Mouse (Mus musculus): ENCODE measurements at regions not wholly inside any gene's neighbourhood (a gene's known extent, or its start where the extent isn't known, plus 50 kb on each side); places are given as distances from the start of the nearest gene placed in this dataset.

DNA sequence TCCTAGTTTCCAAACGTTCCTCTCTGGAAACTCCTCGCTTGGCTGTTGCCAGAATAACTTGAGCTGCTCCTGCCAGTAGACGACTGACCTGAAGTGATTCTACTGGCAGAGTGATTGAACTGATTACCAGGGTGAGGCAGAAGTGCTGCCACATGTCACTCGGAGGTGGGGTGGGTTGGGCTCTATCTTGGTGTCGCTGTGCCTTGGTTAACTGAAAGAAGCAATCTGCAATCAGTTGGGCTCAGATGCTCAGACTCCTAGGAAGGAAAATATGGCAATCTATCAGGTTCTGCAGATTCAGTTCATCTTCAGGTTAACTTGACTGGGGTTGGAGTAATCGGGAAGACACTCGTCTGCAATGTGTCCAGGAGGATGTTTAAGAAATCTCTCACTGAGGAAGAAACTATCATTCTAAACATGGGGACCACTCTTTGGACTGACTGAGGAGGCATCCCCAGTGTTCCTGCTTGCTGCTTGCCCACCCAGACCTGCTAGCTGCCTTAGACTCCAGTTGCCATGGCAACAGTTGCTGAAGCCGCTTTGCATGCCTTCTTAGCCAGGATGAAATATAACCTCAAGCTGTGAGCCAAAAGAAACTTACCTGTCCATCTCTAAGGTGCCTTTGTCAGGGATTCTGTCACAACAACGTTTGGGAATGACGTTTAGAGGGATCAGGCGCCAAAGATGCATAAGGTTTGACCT is 184.5 kb upstream of the Adgrl2 start:
- DNase-seq (ENCODE audit: low spot score in 2 of 2) = peak in 1 of 2 experiments; percentile 38

DNA sequence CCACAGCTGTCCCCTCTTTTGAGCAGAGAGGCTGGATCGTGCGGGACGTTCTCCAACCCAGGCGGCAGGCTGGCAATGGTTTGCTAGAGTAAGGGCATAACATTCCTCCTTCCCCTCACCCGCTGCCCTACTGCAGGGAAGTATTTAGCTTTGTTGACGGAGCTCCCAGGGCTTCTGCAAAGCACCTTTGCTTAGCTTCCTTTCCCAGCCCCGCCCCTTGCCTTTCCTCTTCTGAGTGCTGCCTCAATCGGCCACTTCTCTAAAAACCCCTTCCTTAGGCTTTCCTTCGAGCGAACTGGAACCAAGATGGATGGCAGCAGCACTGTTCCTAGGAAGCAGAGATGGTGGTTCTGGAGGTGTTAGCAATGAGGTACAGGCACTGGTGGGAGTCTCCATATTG is 183.2 kb upstream of the Adgrl2 start:
- no peak for DNase-seq (ENCODE audit: low spot score in 2 of 2)

DNA sequence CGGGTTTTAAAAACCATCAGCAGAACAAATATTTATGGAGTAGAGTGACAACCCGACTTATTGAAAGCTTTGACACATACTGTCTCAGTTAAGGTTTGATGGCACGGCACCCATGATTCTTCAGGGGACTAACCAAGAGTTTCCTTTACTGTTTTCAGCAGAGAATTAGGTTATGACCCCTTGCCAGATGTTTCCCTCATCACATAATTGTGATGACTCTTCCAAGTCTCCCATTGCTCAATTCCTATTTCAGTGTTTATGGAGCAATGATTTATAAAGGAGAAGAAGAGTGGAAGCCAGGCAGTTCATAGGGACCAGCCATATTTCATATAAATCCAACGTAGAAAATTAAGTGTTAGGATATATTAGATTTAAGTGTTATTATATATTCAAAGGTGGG is 181.4 kb upstream of the Adgrl2 start:
- no peak for DNase-seq (ENCODE audit: low spot score in 2 of 2)

DNA sequence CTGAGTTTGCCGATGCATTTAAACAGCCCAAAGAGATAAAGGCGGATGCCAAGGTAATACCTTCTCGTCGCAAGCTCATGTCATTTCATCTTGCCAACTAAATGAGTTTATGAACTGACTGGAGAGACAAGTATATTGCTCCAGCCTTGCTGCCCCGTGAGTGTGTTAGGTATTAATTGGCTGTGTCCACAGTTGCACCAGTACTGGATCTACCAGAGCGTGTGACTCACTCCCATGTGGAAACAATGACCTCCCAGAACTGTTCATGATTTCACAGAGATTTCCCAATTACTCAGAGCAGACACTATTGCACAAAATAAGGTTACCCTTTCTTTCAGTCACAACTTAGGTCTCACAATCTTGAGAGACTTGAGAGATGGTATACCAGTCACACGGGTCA is 179.8 kb upstream of the Adgrl2 start:
- DNase-seq (ENCODE audit: low spot score in 2 of 2) = no peak

DNA sequence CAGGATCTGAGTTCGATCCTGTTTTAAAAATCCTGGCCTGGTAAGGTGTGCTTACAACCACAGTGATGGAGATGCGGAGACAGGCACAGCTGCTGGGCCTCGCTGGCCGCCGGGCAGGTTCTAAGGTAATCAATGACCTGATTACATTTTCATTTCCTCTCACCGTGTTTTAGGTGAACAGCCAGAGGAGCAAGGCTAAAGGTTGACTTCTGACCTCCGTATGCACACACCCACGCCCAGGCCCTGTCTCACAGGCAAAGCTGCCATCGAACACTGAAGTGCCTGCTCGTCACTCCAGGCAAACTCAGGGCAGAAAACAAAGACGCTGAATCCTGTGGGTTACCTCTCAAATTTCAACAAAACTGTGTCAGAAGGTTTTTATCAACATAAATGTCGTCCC is 179.1 kb upstream of the Adgrl2 start:
- DNase-seq (ENCODE audit: low spot score in 2 of 2) = no peak

DNA sequence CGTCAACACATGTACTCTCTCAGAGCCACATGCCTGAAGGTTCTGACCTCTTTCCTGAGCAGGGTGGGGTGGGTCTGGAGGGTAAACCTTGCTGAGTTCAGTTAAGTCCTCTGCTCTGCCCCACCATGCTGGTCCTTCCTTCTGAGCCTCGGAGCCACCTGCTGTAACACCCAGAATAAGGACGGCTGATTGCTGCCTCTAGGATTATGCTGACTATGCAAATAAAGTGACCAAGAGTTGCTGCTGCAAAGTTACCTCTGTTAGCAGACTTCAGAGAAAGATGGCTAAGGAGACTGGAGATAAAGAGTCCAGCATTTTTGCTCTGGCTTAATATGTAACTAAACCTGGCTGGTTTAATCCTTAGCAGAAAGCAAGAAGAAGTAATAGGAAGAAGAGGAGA is 177.6 kb upstream of the Adgrl2 start:
- DNase-seq (ENCODE audit: low spot score in 2 of 2) = no peak

DNA sequence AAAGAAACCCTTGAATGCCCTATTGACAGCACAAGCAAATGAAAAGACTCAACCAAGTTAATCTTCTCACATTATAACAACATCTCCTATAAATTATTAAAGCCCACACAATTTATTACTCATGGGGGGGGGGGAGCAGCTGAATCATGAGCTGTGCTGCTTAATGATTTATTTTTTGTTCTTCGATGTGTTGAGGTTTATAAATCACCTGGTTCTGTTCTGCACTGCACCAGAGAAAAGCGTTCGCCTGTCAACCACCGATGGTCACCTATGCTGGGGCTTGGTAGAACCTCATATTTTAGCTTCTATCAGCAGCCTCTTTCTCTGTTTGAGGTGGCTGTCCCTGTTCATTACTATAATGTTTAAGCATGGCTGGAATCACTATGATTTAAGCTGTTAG is 174.4 kb upstream of the Adgrl2 start:
- no peak for DNase-seq (ENCODE audit: low spot score in 2 of 2)

GRCm38 (mm10) chr3:149163591-149163990 is 173.2 kb upstream of the Adgrl2 start:
- DNase-seq (ENCODE audit: low spot score in 2 of 2) = no peak

GRCm38 (mm10) chr3:149160833-149161232 is 170.5 kb upstream of the Adgrl2 start:
- peak in 1 of 2 experiments; percentile 29 for DNase-seq (ENCODE audit: low spot score in 2 of 2)

DNA sequence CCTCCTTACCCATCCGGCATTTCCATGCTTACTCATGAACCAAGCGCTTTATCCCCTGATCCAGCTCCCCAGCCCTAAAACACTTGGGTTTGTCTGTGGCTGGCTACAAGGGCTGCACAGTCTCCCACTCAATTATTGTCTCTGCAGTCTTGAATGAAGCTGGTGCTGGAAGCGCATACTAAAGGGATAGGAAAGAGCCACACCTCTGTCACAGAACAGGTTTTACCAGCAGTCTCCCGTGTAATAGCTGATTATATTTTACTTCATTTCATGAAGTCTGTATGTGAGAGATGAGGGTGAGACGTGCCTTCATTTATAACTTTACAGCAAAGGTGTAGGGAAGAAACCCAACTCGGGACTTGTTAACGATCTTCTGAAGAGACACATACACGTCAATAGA is 167.0 kb upstream of the Adgrl2 start:
- no peak for DNase-seq (ENCODE audit: low spot score in 2 of 2)

DNA sequence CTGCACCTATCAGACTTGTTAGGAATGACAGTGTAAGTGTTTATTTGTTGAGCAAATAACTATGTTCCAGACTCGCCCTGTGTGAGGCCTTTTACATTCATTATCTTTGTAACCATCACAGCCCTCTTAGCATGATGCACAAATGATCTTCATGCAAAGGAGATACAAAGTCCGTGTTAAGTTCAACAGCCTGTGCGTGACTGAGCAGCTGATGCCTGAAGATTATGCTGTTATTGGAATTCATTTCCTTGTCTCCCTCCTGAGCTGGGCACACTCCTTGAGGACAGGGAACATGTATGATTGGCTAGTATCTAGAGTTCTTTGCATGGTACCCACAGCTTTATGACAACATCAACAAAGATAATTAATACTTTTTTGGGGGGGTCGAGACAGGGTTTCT is 162.0 kb upstream of the Adgrl2 start:
- DNase-seq (ENCODE audit: low spot score in 2 of 2) = no peak

DNA sequence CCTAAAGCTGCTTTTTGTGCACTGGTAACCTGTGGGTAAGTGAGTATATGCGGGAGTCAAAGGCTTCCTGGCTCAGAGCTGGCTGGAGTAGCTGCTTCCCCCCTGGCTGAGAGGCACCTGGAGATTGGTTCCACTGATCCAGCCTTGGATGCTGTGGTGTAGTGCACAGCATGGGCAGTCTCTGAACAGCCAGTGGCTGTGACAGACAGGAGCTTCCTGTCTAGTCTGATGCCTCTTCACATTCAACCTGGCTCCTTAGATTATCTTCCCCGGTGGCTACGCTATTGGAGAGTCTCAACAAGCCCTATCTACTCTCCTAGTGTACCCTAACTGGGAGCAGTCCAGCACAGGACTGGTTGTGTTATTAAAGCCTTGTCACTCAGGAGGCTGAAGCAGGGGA is 160.4 kb upstream of the Adgrl2 start:
- DNase-seq (ENCODE audit: low spot score in 2 of 2) = no peak

DNA sequence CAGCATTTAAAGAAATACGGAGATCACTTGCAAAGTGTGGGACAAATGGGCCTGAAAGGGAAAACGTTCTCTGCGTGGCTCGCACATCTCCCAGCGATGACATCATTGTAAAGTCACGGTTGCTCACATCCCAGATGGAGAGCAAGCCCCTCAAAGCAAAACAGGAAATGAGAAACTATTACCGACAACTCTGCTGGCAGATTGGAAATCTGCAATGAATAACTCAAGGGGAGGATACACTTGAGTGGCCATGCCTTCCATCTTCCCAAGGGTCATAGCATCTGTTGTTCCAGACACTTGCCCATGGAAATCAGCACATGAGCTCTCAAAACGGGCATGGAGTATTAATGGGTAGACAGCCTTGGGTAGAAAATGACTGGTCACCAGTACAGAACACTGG is 158.3 kb upstream of the Adgrl2 start:
- no peak for DNase-seq (ENCODE audit: low spot score in 2 of 2)

GRCm38 (mm10) chr3:149147916-149148315 is 157.6 kb upstream of the Adgrl2 start:
- DNase-seq (ENCODE audit: low spot score in 2 of 2) = no peak

DNA sequence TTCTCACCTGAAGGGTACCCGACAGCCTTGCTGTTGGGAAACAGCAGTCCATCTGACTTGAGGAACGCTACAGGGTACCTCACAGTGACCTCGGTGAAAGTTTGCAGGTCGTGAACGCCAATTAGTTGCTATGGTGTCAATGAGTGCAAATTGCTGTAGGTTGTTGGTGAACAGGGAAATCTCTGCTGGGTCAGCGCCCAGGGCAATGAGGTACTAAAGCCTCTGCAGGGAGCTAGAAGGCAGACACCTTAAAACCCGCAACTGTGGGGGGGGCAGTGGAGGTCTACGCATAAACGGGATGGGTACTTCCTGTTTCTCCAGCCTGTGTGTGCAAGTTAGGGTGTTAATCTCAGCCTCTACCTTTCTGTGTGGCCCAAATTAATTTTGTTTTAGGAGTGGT is 156.3 kb upstream of the Adgrl2 start:
- no peak for DNase-seq (ENCODE audit: low spot score in 2 of 2)

DNA sequence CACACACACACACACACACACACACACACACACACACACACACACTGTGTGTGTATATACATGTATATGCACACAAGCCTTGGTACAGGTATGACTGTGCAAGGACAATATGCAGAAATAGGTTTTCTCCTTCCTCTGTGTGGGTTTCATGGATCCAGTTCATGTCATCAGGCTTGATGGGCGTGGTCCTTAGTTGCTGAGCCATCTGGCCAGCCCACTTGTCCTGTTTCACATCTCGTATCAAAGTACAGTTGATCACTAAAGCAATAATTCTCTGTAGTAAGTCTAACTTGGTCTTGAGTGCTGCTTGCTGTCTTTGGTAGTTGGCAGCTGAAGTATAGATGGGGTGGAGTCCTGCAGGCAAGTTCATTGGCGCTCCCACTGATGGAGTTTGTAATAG is 150.1 kb upstream of the Adgrl2 start:
- no peak for DNase-seq (ENCODE audit: low spot score in 2 of 2)

- no peak for DNase-seq (ENCODE audit: low spot score in 2 of 2)
These were observed 143.9 kb upstream of the Adgrl2 start for GRCm38 (mm10) chr3:149134028-149134938.

DNA sequence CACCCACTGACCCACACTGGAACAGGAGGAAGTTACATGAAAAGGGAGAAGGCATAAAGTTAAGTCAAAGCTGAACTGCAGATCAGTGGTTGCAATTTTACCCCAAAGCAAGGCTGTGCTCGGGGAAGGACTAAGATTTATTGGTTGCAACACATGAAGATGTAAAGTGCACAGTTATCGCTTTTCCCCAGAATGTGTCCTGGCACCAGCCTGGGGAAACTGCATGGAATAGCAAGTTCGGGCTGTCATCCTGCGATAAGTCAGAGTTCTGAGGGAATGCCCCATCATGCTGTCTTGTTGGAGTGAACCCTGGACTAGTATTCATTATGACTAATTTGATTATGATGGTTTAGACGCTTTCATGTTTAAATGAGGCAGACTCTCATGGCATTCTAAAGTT is 128.5 kb upstream of the Adgrl2 start:
- DNase-seq (ENCODE audit: low spot score in 2 of 2) = no peak

DNA sequence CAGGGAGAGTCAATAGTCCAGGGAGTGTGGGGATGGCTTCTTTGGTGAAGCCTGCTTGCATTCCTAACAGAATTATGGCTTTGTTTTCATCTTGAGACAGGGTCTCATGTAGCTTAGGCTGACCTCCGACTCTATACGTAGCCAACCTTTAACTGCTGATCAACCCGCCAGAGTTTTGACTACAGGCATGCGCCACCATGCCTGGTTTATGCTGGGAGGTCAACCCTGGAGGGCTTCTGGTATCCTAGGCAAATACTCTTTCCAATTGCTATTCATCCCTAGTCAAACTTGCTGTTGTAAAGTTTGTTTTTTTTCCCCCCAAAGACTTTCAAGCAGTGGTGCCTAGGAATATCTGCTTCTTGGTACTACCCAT is 127.3 kb upstream of the Adgrl2 start:
- DNase-seq (ENCODE audit: low spot score in 2 of 2) = no peak

- DNase-seq (ENCODE audit: low spot score in 2 of 2) = no peak
These were observed 126.8 kb upstream of the Adgrl2 start for GRCm38 (mm10) chr3:149117018-149117683.

GRCm38 (mm10) chr3:149116604-149117003 is 126.2 kb upstream of the Adgrl2 start:
- DNase-seq (ENCODE audit: low spot score in 2 of 2) = no peak

DNA sequence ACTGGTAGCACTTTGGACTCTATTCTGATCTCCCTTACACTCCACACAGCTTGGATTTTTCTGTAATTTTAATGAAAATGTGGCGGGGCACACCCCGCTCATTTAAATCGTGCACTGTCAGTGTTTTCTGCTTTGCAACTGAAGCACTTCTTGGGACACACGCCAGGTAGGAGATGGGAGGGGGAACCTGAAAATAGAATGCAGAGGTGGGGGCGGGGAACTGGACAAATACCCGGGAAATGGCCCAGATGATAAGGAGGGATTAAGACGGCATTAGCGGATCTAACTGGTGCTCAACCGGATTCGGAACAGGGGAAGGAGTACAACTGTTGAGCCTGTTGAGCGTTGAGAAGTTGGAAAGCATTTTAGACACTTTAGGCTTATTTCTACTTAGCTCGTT is 125.5 kb upstream of the Adgrl2 start:
- DNase-seq (ENCODE audit: low spot score in 2 of 2) = no peak

GRCm38 (mm10) chr3:149112878-149113277 is 122.5 kb upstream of the Adgrl2 start:
- DNase-seq (ENCODE audit: low spot score in 2 of 2) = no peak

All from frontal cortex, postnatal 36 days (tissue).